Mouse (Mus musculus) right cerebral cortex, postnatal 10 days (tissue): Measurements from ENCODE around the gene C1qtnf1.

Experiments
- DNase-seq, 2 experiments: peaks; one replicate each; pipeline ENCODE4 v3.0.0; 2021; ENCODE audit warnings: low spot score in 2 of 2

The C1qtnf1 gene

DNA sequence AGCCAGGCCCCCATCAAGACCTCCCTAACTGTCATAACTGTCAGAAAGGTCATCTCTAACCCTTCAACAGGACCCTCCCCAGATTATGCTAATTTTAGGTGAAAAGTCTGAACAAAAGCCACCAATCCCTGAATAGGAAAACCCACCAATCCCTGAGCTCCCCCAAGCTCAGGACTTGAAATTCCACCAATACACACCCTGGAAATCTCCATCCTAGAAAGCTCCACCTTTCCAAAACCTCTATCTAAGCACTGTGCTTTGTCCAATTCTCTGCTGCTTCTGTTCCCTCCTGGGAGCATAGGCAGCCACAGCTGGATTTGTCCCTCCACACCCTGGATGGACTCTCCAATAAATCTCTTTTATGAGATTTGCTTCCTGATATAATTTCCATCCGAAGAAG lies 45.2 kb downstream of the C1qtnf1 start:
- DNase-seq: no peak

DNA sequence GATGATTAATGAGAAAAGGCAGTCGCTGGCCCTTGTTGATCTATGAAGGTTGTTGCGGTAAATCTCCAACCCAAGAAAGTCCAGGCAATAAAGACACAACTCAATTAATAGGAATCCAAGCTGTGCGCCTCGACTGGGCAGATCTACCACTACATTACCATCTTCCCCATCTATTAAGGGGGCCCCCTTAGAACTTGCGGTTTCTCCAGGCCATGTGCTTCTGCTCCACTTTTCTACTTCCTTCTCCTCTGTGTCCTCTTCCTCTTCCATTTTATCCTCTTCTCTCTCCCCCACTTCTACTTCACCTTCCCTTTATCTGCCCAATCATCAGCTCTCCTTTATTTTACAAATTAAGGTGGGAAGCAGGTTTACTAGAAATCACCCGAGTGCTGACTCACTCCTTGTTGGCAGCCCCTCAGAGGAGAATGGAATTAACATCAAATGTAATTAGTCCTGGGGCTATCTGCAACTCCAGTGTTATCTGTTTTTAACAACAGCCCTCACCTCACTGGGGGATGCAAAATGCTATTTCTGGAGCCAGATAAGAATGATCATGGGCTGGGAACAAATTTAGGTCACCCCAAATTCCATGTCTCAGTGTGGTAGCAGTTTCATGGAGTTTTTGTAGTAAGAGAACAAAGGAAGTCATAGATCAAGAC lies 46.0 kb downstream of the C1qtnf1 start:
- DNase-seq: no peak

DNA sequence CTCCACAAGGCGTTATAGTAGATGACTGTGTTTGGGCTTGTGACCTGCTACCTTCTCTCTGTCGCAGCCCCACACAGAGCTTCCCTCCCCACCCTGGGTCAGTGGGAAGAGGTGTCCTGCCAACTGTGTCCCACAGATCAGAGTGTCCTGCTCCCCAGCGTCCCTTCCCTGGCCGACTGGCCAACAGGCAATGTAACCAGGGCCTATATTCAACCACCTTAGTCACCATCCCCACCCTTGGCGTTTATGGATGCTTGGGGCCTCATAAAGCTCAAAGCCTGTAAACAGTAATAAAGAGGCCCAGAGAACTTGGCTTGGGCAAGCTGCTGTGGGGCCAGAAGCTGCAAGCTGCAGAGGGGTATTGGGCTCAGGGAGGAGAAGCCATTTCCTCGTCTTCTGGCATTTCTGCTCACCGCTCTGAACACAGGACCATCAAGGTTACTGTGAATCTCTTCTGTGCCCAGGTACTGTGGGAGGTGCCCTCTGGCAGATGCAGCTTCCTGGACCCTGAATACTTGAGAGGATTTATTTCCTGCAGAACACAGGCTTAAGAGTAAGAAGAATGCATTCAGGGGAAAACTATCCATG lies 47.6 kb downstream of the C1qtnf1 start:
- DNase-seq: no peak

DNA sequence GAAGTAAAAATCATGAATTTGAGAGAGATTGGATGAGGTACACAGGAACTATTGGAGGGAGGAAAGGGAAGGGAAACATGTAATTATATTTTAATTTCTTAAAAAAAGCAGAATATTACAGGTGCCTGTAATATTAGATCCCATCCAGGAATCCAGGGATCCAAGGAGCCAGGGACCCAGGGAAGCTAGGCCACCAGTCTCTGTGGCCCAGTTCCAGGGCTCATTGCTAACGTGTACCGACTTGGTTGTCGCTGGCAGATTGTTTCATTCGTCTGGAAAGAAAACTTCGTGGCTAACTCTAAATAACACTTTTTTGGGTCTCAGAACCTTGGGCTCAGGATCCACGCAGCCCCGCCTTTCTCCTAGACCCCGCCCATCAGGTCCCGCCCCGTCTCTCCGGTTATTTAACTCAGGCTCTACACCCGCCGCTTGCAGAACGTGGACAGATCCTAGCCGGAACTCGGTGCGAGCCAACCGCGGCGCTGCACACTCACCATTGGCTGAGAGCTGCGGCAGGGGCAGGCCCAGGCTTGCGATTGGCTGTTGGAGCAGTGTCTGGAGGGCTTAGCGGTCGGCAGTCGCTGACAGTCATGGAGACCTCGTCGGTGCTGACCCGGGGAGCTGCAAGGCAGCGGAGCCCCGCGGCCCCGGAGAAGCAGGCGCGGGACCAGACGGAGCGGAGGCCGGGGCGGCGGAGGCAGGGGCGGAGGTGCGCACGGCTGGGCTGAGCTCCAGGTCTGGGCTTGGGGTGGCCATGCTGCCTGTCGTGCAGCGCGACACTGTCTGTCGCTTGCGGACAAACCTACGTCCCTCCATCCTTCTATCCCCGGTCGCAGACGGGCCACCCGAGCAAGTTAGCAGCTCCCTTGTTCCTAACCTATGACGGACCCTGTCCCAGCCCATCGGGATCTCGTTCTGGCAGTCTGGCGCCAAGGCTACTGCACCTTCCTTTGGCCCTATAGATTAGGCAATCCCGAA lies 48.7 kb downstream of the C1qtnf1 start, which contains the start of gene Engase:
Gene Engase (plus strand): TSS at position 434 of the 978 bp plus-strand sequence.
- peak; percentile 98 to 99 for DNase-seq

GRCm38 (mm10) chr11:118479776-118480175 lies 51.8 kb downstream of the C1qtnf1 start:
- peak in 1 of 2 experiments; percentile 46 for DNase-seq

GRCm38 (mm10) chr11:118481231-118481630 lies 53.2 kb downstream of the C1qtnf1 start:
- DNase-seq: peak in 1 of 2 experiments; percentile 26

DNA sequence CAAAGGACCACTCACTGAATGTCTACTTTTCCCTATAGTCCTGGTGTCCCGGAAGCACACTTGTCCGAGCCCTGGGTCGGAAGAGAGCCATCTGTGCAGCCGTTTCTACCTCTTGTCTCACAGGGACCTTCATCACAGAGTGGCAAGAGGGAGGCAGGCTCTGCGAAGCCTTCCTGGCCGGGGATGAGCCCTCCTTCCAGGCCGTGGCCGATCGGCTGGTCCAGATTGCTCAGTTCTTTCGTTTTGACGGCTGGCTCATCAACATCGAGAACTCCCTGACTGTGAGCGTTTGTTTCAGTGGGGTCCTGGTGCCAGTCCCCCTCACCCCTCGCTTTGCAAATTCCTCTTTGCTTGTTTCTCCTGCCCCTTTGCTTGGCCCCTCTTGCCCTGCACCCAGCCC lies 53.7 kb downstream of the C1qtnf1 start:
- peak in 1 of 2 experiments; percentile 20 for DNase-seq

DNA sequence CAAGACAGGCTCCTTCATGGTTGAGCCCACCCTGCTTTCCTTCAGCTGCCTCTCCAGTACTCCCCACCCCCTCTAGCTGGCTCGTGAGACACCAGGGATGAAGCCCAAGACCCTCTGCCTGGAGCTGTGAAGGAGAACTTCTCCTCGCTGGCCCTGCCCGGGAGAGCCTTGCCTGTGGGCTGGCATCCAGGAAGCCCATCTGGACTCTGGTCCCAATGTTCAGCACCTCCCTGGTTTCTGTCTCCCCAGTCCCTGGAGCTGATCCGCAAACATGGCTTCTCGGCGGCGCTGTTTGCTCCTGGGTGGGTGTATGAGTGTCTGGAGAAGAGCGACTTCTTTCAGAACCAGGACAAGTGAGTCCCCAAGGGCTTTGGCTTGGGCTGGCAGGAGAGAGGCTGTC lies 56.2 kb downstream of the C1qtnf1 start:
- DNase-seq: peak in 1 of 2 experiments; percentile 41

DNA sequence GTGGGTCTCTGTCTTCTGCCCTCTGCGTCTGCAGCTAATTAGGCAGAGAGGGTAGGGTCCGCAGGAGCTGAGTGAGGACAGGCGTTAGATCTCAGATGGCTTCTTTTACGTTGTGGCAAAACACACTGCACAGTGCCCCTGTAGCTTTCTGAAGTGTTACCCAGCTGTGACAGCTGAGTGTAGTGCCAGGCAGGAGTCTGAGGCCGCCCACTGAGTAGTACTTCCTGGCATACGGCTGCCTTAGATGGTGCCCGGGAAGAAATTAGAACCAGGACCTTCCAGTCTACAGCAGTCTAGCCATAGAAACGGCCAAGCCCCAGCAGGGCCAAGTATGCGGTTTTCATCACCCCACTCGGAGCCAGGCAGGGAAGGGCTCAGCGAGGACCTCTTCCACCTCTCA lies 57.3 kb downstream of the C1qtnf1 start:
- no peak for DNase-seq

GRCm38 (mm10) chr11:118485780-118486179 lies 57.8 kb downstream of the C1qtnf1 start:
- peak in 1 of 2 experiments; percentile 25 for DNase-seq

DNA sequence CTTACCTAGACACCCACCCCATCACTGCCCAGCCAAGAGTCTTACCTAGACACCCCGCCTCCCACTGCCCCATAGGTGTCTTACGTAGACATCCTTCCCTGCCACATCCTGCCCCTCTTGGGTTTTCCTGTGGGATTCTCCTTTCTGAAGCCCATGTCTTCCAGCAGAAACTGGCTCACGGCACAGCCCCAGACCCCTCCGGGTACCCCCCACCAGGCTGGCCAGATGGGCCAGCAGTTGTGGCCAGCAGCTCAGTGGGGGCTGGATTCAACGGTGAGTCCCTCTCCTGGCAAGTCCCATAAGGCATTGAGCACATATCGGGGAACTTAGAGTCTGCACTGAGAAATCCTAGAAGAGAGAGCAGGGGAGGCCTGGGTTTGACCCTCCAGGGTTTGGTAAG lies 58.3 kb downstream of the C1qtnf1 start:
- peak in 1 of 2 experiments; percentile 19 for DNase-seq

- no peak for DNase-seq
Observed at GRCm38 (mm10) chr11:118486881-118487772, 59.1 kb downstream of the C1qtnf1 start.

DNA sequence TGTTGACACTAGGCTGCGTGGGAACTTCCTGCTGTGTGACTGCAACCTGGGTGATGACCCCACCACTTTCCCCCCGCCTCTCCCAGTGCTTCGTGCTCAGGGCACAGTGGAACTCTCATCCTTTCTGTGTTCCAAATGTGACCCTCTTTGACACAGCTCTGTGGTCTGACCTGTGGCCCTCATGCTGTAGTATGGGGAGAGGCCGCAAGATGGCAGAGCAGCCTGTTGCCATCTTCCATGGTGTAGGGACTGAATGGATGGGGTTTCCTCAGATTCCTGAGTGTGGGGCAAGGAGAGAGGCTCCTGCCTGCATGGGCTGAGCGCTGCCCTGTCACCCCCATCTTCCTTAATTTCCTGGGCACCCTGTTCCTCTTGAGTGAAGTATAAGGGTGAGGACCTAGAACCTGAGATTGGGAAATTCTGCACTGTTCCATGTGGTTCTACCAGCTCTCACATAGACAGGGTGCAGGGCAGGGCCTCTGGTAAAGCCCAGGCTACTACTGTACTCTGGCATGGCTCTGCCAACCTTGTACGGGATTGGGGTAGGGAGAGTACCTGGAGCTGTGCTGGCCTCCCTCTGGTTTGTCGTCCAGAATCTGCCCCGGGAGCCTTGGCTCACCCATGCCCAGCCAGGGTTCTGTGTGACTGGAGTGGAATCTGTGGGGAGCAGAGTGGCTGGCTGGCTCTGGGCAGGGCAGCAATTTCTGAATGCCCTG lies 60.3 kb downstream of the C1qtnf1 start:
- no peak for DNase-seq

GRCm38 (mm10) chr11:118488907-118489270 lies 60.9 kb downstream of the C1qtnf1 start:
- DNase-seq: no peak

DNA sequence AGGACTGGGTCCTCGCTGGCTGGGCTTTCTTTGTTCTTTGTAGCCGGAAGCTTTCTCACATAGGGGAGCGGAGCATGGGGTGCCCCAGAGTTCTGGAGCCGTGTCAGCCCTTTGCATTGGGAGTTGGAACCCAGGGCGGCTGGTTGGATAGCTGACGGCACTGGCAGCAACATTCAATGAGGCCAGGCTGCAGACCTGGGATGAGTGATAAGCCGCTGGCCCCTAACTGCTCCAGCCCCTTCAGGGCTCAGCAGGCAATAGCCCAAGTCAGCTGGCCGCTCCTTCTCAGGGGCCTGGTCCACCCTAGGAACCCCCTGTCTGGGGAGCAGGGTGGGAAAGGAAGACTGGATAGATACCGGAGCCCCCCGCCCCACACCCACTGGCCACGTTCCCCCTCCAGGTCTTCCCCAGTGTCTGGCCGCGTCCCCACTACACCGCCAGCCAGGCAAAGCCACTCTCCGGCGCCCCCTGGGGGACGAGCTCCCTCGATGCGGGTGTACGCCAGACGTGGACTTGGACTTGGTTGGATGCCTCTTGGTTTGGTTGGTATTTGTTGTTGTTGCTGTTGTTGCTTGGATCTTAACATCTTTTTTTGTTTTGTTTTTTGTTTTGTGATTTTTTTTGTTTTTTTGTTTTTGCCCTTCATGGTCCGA lies 62.7 kb downstream of the C1qtnf1 start:
- DNase-seq: peak in 1 of 2 experiments; percentile 80

GRCm38 (mm10) chr11:118491230-118491629 lies 63.2 kb downstream of the C1qtnf1 start:
- DNase-seq: no peak

- DNase-seq: no peak
Observed at GRCm38 (mm10) chr11:118493458-118493857, 65.5 kb downstream of the C1qtnf1 start.

- DNase-seq: no peak
Observed at GRCm38 (mm10) chr11:118494001-118494737, 66.2 kb downstream of the C1qtnf1 start.

- DNase-seq: no peak
Observed at GRCm38 (mm10) chr11:118495065-118495464, 67.1 kb downstream of the C1qtnf1 start.
